Mouse (Mus musculus): ENCODE measurements at regions not wholly inside any gene's neighbourhood (a gene's known extent, or its start where the extent isn't known, plus 50 kb on each side); places are given as distances from the start of the nearest gene placed in this dataset.

GRCm38 (mm10) chr16:77499537-77500301 lies 102.2 kb downstream of the Gm11146 start:
- peak; percentile 88 for ATAC-seq (ENCODE audit: insufficient number of reproducible peaks, insufficient read depth, low FRiP score, low TSS enrichment, low read depth)
- Histone ChIP-seq H3K27me3 (no peaks in the 10 kb centered on the region), H3K9ac (replicated peaks) (no peak overlapping the region), H3K27ac (peak overlapping the region; percentile 87), H3K9me3 (no peaks in the 10 kb centered on the region), H3K4me1 (replicated peaks) (peaks cover 16% of the 10 kb centered on the region), H3K4me3 (replicated peaks) (no peak overlapping the region), H3K36me3 (no peaks in the 10 kb centered on the region), H3K4me2 (peak overlapping the region; percentile 44)
- WGBS = 42% methylated on average over 18 of the region's 18 CpGs

GRCm38 (mm10) chr16:77495310-77495709 lies 106.6 kb downstream of the Gm11146 start:
- no peak overlapping the region for H3K4me2 ChIP-seq
- ATAC-seq (ENCODE audit: insufficient number of reproducible peaks, insufficient read depth, low FRiP score, low TSS enrichment, low read depth) = no peak
- no peaks in the 10 kb centered on the region for H3K9me3 ChIP-seq
- no peak overlapping the region for H3K4me3 ChIP-seq (replicated peaks)
- no peak overlapping the region for H3K27ac ChIP-seq
- H3K36me3 ChIP-seq = no peaks in the 10 kb centered on the region
- peaks cover 5% of the 10 kb centered on the region for H3K4me1 ChIP-seq (replicated peaks)
- 94% methylated on average over 7 of the region's 7 CpGs for WGBS
- no peak overlapping the region for H3K9ac ChIP-seq (replicated peaks)
- H3K27me3 ChIP-seq = no peaks in the 10 kb centered on the region

- no peak overlapping the region for H3K4me2 ChIP-seq
- 86% methylated on average over 7 of the region's 7 CpGs for WGBS
- H3K27me3 ChIP-seq = no peaks in the 10 kb centered on the region
- no peaks in the 10 kb centered on the region for H3K4me1 ChIP-seq (replicated peaks)
- no peak overlapping the region for H3K4me3 ChIP-seq (replicated peaks)
- no peak for ATAC-seq (ENCODE audit: insufficient number of reproducible peaks, insufficient read depth, low FRiP score, low TSS enrichment, low read depth)
- no peaks in the 10 kb centered on the region for H3K9me3 ChIP-seq
- no peak overlapping the region for H3K9ac ChIP-seq (replicated peaks)
- no peaks in the 10 kb centered on the region for H3K36me3 ChIP-seq
- no peak overlapping the region for H3K27ac ChIP-seq
Observed at GRCm38 (mm10) chr16:77494042-77494441, 107.9 kb downstream of the Gm11146 start.

GRCm38 (mm10) chr16:77488155-77488554 lies 113.7 kb downstream of the Gm11146 start:
- no peaks in the 10 kb centered on the region for H3K9me3 ChIP-seq
- WGBS = 95% methylated on average over 1 of the region's 1 CpGs
- H3K4me3 ChIP-seq (replicated peaks) = no peak overlapping the region
- ATAC-seq (ENCODE audit: insufficient number of reproducible peaks, insufficient read depth, low FRiP score, low TSS enrichment, low read depth) = no peak
- no peaks in the 10 kb centered on the region for H3K4me1 ChIP-seq (replicated peaks)
- H3K36me3 ChIP-seq = no peaks in the 10 kb centered on the region
- H3K4me2 ChIP-seq = no peak overlapping the region
- no peak overlapping the region for H3K9ac ChIP-seq (replicated peaks)
- H3K27me3 ChIP-seq = no peaks in the 10 kb centered on the region
- no peak overlapping the region for H3K27ac ChIP-seq

- Histone ChIP-seq H3K27me3 (no peaks in the 10 kb centered on the region), H3K36me3 (no peaks in the 10 kb centered on the region), H3K27ac (no peak overlapping the region), H3K9ac (replicated peaks) (no peak overlapping the region), H3K4me1 (replicated peaks) (no peaks in the 10 kb centered on the region), H3K4me2 (no peak overlapping the region), H3K4me3 (replicated peaks) (no peak overlapping the region), H3K9me3 (no peaks in the 10 kb centered on the region)
- WGBS = 74% methylated on average over 7 of the region's 7 CpGs
- no peak for ATAC-seq (ENCODE audit: insufficient number of reproducible peaks, insufficient read depth, low FRiP score, low TSS enrichment, low read depth)
Observed at GRCm38 (mm10) chr16:77479812-77480211, 122.1 kb downstream of the Gm11146 start.

- WGBS = 91% methylated on average over 3 of the region's 3 CpGs
- Histone ChIP-seq H3K27ac (no peak overlapping the region), H3K36me3 (no peaks in the 10 kb centered on the region; the same call in 1 of the 2 replicates), H3K27me3 (no peaks in the 10 kb centered on the region), H3K4me2 (no peak overlapping the region), H3K9ac (replicated peaks) (no peak overlapping the region), H3K9me3 (no peaks in the 10 kb centered on the region), H3K4me3 (replicated peaks) (no peak overlapping the region), H3K4me1 (replicated peaks) (no peaks in the 10 kb centered on the region)
- no peak for ATAC-seq (ENCODE audit: insufficient number of reproducible peaks, insufficient read depth, low FRiP score, low TSS enrichment, low read depth)
Observed at GRCm38 (mm10) chr16:77471868-77472267, 130.0 kb downstream of the Gm11146 start.

GRCm38 (mm10) chr16:77469903-77470302 lies 132.0 kb downstream of the Gm11146 start:
- WGBS = 95% methylated on average over 4 of the region's 4 CpGs
- H3K4me2 ChIP-seq = no peak overlapping the region
- no peak for ATAC-seq (ENCODE audit: insufficient number of reproducible peaks, insufficient read depth, low FRiP score, low TSS enrichment, low read depth)
- H3K27ac ChIP-seq = no peak overlapping the region
- no peaks in the 10 kb centered on the region; the same call in 1 of the 2 replicates for H3K36me3 ChIP-seq
- no peaks in the 10 kb centered on the region for H3K27me3 ChIP-seq
- H3K9me3 ChIP-seq = no peaks in the 10 kb centered on the region
- H3K4me1 ChIP-seq (replicated peaks) = no peaks in the 10 kb centered on the region
- no peak overlapping the region for H3K9ac ChIP-seq (replicated peaks)
- H3K4me3 ChIP-seq (replicated peaks) = no peak overlapping the region

DNA sequence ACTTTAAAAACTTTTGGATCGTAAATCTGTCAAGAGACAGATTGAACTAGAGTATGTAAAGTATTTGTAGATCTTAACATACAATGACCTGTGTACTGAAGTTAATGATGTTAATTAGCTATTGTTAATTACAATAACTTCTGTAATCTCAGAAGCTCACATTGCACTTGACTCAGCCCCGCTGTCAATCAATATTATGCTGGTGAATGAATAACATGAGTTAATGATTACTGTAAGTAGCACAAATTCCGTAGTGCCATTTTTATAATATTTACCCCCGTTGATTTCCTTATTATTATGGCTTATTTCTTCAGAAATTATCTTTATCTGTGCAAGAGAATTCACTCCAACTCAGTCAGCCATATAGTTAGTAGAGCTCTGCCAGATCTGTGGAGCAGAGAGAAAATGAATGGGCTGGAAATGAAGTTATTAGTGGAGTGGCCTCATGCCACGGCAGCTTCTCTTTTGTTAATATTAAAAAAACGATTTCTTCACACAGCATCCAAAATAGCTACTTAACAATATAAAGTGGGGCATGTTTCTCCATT lies 132.5 kb downstream of the Gm11146 start:
- Histone ChIP-seq H3K36me3 (no peaks in the 10 kb centered on the region; the same call in 1 of the 2 replicates), H3K27ac (no peak overlapping the region), H3K9me3 (no peaks in the 10 kb centered on the region), H3K9ac (replicated peaks) (no peak overlapping the region), H3K4me1 (replicated peaks) (no peaks in the 10 kb centered on the region), H3K27me3 (no peaks in the 10 kb centered on the region), H3K4me2 (no peak overlapping the region), H3K4me3 (replicated peaks) (no peak overlapping the region)
- no peak for ATAC-seq (ENCODE audit: insufficient number of reproducible peaks, insufficient read depth, low FRiP score, low TSS enrichment, low read depth)
- 95% methylated on average over 6 of the region's 6 CpGs for WGBS

DNA sequence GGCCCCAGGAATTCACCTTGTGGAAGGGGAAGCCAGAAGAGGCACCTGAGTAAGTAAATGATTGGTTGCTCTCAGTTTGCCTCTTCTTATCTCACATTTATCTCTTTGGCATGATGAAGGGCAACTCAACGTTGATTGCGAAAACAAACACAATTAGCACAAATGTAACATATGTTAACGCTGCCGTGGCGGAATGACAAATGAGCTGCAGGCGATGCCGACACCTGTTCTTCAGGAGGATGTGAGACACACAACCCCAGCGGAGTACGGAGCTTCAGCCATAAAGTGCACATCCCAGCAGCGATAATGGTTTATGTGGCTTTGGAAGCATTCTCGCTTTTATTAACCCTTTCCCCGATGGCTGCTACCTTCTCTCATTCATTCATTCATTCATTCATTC lies 134.7 kb downstream of the Gm11146 start:
- H3K27me3 ChIP-seq = no peaks in the 10 kb centered on the region
- 83% methylated on average over 12 of the region's 12 CpGs for WGBS

DNA sequence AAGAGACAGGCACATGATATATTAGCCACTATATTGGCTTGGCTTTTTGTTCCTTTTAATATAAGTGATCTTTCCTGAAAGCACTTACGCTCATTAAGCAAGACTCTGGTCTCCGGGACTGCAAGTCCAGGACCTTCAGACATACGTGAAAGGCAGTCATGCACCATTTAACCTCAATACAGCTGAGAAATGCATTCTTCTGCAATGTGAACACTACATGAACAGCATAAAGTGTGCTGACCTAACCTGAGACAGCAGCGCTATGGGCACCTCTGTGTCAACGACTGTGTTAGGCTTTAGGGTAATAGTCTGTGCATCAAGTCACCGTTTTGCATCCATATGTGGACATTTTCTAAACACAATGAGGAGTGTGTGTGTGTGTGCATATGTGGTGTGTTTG lies 137.3 kb downstream of the Gm11146 start:
- Histone ChIP-seq H3K27me3 (no peaks in the 10 kb centered on the region), H3K9ac (replicated peaks) (no peak overlapping the region), H3K27ac (no peak overlapping the region), H3K4me2 (no peak overlapping the region), H3K36me3 (no peaks in the 10 kb centered on the region; the same call in 1 of the 2 replicates), H3K4me1 (replicated peaks) (no peaks in the 10 kb centered on the region; the same call in 1 of the 2 replicates), H3K9me3 (no peaks in the 10 kb centered on the region), H3K4me3 (replicated peaks) (no peak overlapping the region)
- 70% methylated on average over 6 of the region's 6 CpGs for WGBS
- no peak for ATAC-seq (ENCODE audit: insufficient number of reproducible peaks, insufficient read depth, low FRiP score, low TSS enrichment, low read depth)

More for the DNA sequence above, 134.7 kb downstream of the Gm11146 start:
- no peak overlapping the region for H3K4me3 ChIP-seq (replicated peaks)
- no peak overlapping the region for H3K27ac ChIP-seq
- no peak overlapping the region for H3K9ac ChIP-seq (replicated peaks)
- ATAC-seq (ENCODE audit: insufficient number of reproducible peaks, insufficient read depth, low FRiP score, low TSS enrichment, low read depth) = no peak
- no peak overlapping the region for H3K4me2 ChIP-seq
- H3K36me3 ChIP-seq = no peaks in the 10 kb centered on the region; the same call in 1 of the 2 replicates
- H3K4me1 ChIP-seq (replicated peaks) = no peaks in the 10 kb centered on the region
- H3K9me3 ChIP-seq = no peaks in the 10 kb centered on the region

DNA sequence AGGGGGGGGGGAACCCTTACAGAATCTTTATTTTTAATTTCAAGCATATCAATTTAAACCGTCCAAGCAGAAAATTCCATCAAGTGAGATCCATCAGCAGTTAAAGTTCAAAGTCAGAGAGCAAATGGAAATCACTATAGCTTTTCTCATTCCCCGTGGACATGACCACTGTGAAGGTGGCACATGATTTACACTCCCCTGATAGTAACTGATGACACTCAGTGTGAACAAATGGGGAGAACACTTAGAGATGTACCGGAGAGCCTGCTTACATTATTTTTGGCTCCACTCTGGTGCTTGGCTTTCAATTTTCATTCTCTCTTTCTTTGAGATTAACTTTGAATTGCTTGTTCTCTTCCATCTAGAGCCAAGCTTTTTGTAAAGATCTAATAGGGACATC lies 140.0 kb downstream of the Gm11146 start:
- Histone ChIP-seq H3K27me3 (no peaks in the 10 kb centered on the region), H3K9me3 (no peaks in the 10 kb centered on the region), H3K27ac (no peak overlapping the region), H3K4me1 (replicated peaks) (no peaks in the 10 kb centered on the region; the same call in 1 of the 2 replicates), H3K9ac (replicated peaks) (no peak overlapping the region), H3K4me3 (replicated peaks) (no peak overlapping the region), H3K36me3 (no peaks in the 10 kb centered on the region), H3K4me2 (no peak overlapping the region)
- ATAC-seq (ENCODE audit: insufficient number of reproducible peaks, insufficient read depth, low FRiP score, low TSS enrichment, low read depth) = no peak
- WGBS = 72% methylated on average over 3 of the region's 3 CpGs

Data from limb, embryonic 12.5 days (tissue).